Mouse (Mus musculus) CH12.LX (cell line): ENCODE data around the gene Fkbp7. TPM values are rescaled to one million over a fixed set of nuclear protein-coding genes. Genes with fewer than 3 reads are reported as not detected.

Source experiments
- DNase-seq: peaks from one replicate; pipeline ENCODE4 v3.0.0-alpha.2; 2013; ENCODE audit errors: extremely low read depth
- H3K27ac ChIP-seq: 2 replicates; pipeline ENCODE4 v1.5.1; 2012; ENCODE audit warnings: low read depth, mild to moderate bottlenecking, control low read depth, moderate library complexity; ENCODE audit not compliant: insufficient read depth
- H3K27me3 ChIP-seq: replicated peaks from 2 replicates; pipeline ENCODE3; 2012; ENCODE audit warnings: inconsistent platforms
- H3K36me3 ChIP-seq, 2 experiments: replicated peaks in 1 of 2; 2 replicates each; pipeline versions ENCODE3 to v1.6.1; 2012; ENCODE audit warnings: inconsistent platforms in 1 of 2, low read length in 1 of 2, mild to moderate bottlenecking in 1 of 2, mixed read lengths in 1 of 2, moderate library complexity in 1 of 2; ENCODE audit not compliant: control insufficient read depth in 1 of 2, insufficient read depth in 1 of 2
- H3K4me1 ChIP-seq, 2 experiments: 2 replicates each; pipeline ENCODE4 v1.6.1; 2012; ENCODE audit warnings: inconsistent platforms in 1 of 2, moderate library complexity in 1 of 2; ENCODE audit not compliant: insufficient read depth in 2 of 2, control insufficient read depth in 1 of 2
- H3K4me2 ChIP-seq: 2 replicates; pipeline ENCODE4 v1.6.1; 2012; ENCODE audit warnings: low read depth, mild to moderate bottlenecking, control low read depth; ENCODE audit not compliant: poor library complexity, insufficient read depth, severe bottlenecking
- H3K4me3 ChIP-seq, 3 experiments: fragments of 150-350 bp in 1 of 3; sonication (generic) in 1 of 3; replicated peaks in 1 of 3; 2 replicates each; pipeline versions ENCODE3 to v1.5.1; 2011 to 2012; ENCODE audit warnings: low read depth in 2 of 3, low read length in 2 of 3, mild to moderate bottlenecking in 2 of 3, moderate library complexity in 2 of 3, control low read depth in 1 of 3, improper control_type of control experiment in 1 of 3, inconsistent platforms in 1 of 3, mixed read lengths in 1 of 3; ENCODE audit not compliant: poor library complexity in 1 of 3
- H3K79me2 ChIP-seq: replicated peaks from 2 replicates; pipeline ENCODE4 v1.6.1; 2012; ENCODE audit warnings: mild to moderate bottlenecking, moderate library complexity; ENCODE audit not compliant: control insufficient read depth, poor library complexity, insufficient read depth, severe bottlenecking; ENCODE audit errors: extremely low read depth
- H3K9ac ChIP-seq: 2 replicates; pipeline ENCODE4 v1.6.1; 2012; ENCODE audit warnings: low read depth, mild to moderate bottlenecking, control low read depth, moderate library complexity; ENCODE audit not compliant: insufficient read depth
- H3K9me3 ChIP-seq: replicated peaks from 2 replicates; pipeline ENCODE3; 2012; ENCODE audit warnings: low read length, inconsistent platforms, mixed read lengths
- BHLHE40 ChIP-seq: IDR thresholded peaks from 2 replicates; pipeline ENCODE4 v1.6.1; 2011; ENCODE audit warnings: mild to moderate bottlenecking, low read depth, low read length, improper control_type of control experiment
- CHD2 ChIP-seq: IDR thresholded peaks from 2 replicates; pipeline ENCODE4 v1.6.1; 2011; ENCODE audit warnings: low read length, improper control_type of control experiment
- E2F4 ChIP-seq: IDR thresholded peaks from 2 replicates; pipeline ENCODE4 v1.6.1; 2011; ENCODE audit warnings: low read depth, low read length, improper control_type of control experiment; ENCODE audit not compliant: insufficient replicate concordance
- ETS1 ChIP-seq: conservative IDR thresholded peaks from 2 replicates; pipeline ENCODE4 v1.6.1; 2012; ENCODE audit warnings: low read depth, mild to moderate bottlenecking, inconsistent platforms, low read length, improper control_type of control experiment, moderate library complexity
- HCFC1 ChIP-seq: IDR thresholded peaks from 2 replicates; pipeline ENCODE4 v1.6.1; 2012; ENCODE audit warnings: low read depth, mild to moderate bottlenecking, inconsistent platforms, low read length, improper control_type of control experiment
- JUN ChIP-seq: IDR thresholded peaks from 2 replicates; pipeline ENCODE4 v1.6.1; 2011; ENCODE audit warnings: low read depth, mild to moderate bottlenecking, low read length, improper control_type of control experiment, moderate library complexity; ENCODE audit not compliant: insufficient read depth
- JUND ChIP-seq: conservative IDR thresholded peaks from 2 replicates; pipeline ENCODE4 v1.6.1; 2011; ENCODE audit warnings: low read depth, low read length, improper control_type of control experiment
- KAT2A ChIP-seq: IDR thresholded peaks from 2 replicates; pipeline ENCODE4 v1.6.1; 2012; ENCODE audit warnings: low read length, improper control_type of control experiment, inconsistent platforms; ENCODE audit not compliant: insufficient replicate concordance
- MAFK ChIP-seq: IDR thresholded peaks from 2 replicates; pipeline ENCODE4 v1.6.1; 2011; ENCODE audit warnings: low read length, improper control_type of control experiment; ENCODE audit not compliant: insufficient replicate concordance
- MAX ChIP-seq: IDR thresholded peaks from 2 replicates; pipeline ENCODE4 v1.6.1; 2011; ENCODE audit warnings: low read length, improper control_type of control experiment
- MEF2A ChIP-seq: IDR thresholded peaks from 2 replicates; pipeline ENCODE4 v1.6.1; 2014; ENCODE audit warnings: low read depth, mild to moderate bottlenecking, inconsistent platforms, low read length, improper control_type of control experiment, borderline replicate concordance
- NRF1 ChIP-seq: IDR thresholded peaks from 2 replicates; pipeline ENCODE4 v1.6.1; 2014; ENCODE audit warnings: low read depth, mild to moderate bottlenecking, inconsistent platforms, low read length, improper control_type of control experiment, moderate library complexity
- PAX5 ChIP-seq: IDR thresholded peaks from 2 replicates; pipeline ENCODE4 v1.6.1; 2012; ENCODE audit warnings: low read length, inconsistent platforms, mixed read lengths
- SIN3A ChIP-seq: IDR thresholded peaks from 2 replicates; pipeline ENCODE4 v1.6.1; 2012; ENCODE audit warnings: low read length, improper control_type of control experiment, inconsistent platforms
- SMC3 ChIP-seq: IDR thresholded peaks from 2 replicates; pipeline ENCODE4 v1.6.1; 2011; ENCODE audit warnings: low read depth, low read length, improper control_type of control experiment
- TCF12 ChIP-seq: IDR thresholded peaks from 2 replicates; pipeline ENCODE4 v1.6.1; 2014; ENCODE audit warnings: low read depth, mild to moderate bottlenecking, inconsistent platforms, low read length, improper control_type of control experiment
- USF1 ChIP-seq: IDR thresholded peaks from 2 replicates; pipeline ENCODE4 v1.6.1; 2014; ENCODE audit warnings: low read depth, mild to moderate bottlenecking, inconsistent platforms, low read length, improper control_type of control experiment
- USF2 ChIP-seq: conservative IDR thresholded peaks from 2 replicates; pipeline ENCODE4 v1.6.1; 2011; ENCODE audit warnings: low read depth, low read length, improper control_type of control experiment
- ZC3H11A ChIP-seq: IDR thresholded peaks from 2 replicates; pipeline ENCODE4 v1.6.1; 2012; ENCODE audit warnings: low read depth, mild to moderate bottlenecking, inconsistent platforms, low read length, improper control_type of control experiment
- ZKSCAN1 ChIP-seq: IDR thresholded peaks from 2 replicates; pipeline ENCODE4 v1.6.1; 2012; ENCODE audit warnings: low read depth, inconsistent platforms, low read length, improper control_type of control experiment, borderline replicate concordance
- dilution Hi-C: fragments of 300-500 bp; cut with MboI; formaldehyde crosslinking; loops from 2 replicates; pipeline ENCODE4 v1.14.3; 2020; ENCODE audit warnings: low sequenced_read_pairs; ENCODE audit not compliant: extremely low pct_unique_long_range_greater_than_20kb, extremely low pct_ligation_motif_present
- in situ Hi-C: fragments of 300-500 bp; cut with MboI; formaldehyde crosslinking; loops from 3 replicates; pipeline ENCODE4 v1.14.3; 2019; ENCODE audit warnings: low sequenced_read_pairs, low pct_ligation_motif_present, low pct_unique_long_range_greater_than_20kb, mixed read lengths
- polyA plus RNA-seq: library from polyadenylated mRNA; unstranded; fragments of >175 nt; gene quantifications from 2 replicates; pipeline ENCODE4 v1.2.1, GENCODE M21; 2012; ENCODE audit warnings: low read depth; ENCODE audit not compliant: insufficient read length
- total RNA-seq, 2 experiments: library from RNA; depleted of rRNA; stranded (reverse); fragments of 300-350 nt in 1 of 2; fragments of >200 nt in 1 of 2; gene quantifications; 2 replicates each; pipeline ENCODE4 v1.2.3; 2012 to 2014

Fkbp7 gene
- total and polyA plus RNA-seq, 3 experiments, result 1.5 to 1.7 (median 1.5) TPM

DNA sequence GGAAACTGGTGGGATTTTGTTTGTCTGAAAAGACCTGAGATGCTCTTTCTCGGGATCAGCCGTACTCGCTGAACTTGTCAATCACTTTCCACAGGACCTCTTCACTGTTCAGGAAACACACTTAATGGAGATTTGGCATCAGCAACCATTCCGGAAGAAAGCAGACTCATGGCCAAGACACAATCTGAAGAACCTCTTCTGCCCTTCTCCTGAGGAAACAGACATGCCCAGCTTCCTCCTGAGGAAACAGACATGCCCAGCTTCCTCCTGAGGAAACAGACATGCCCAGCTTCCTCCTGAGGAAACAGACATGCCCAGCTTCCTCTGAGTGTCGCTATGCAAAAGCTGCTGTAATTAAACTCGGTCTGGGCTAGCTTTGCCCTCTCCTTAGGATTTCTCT lies 22.4 kb upstream of the Fkbp7 start:
- no peak for DNase-seq

GRCm38 (mm10) chr2:76693765-76694164 lies 20.8 kb upstream of the Fkbp7 start:
- H3K36me3 ChIP-seq, result peaks cover 42 to 86% of the 10 kb centered on the region in 2 experiments
- no peak for TF ChIP-seq BHLHE40
- TF ChIP-seq MAFK, result no peak
- TF ChIP-seq TCF12, result no peak
- TF ChIP-seq MAX, result no peak
- no peak for TF ChIP-seq USF2
- no peak for TF ChIP-seq E2F4
- no peak for TF ChIP-seq ZKSCAN1

More for the DNA sequence above, 22.4 kb upstream of the Fkbp7 start:
- Histone ChIP-seq H3K27ac (no peak overlapping the region), H3K9ac (no peak overlapping the region), H3K27me3 (no peaks in the 10 kb centered on the region), H3K4me3 (no peak overlapping the region), H3K36me3 (peaks cover 43 to 90% of the 10 kb centered on the region in 2 experiments), H3K4me1 (peaks cover 0 to 3% of the 10 kb centered on the region in 2 experiments; a peak in 1 of 4 replicates), H3K9me3 (no peaks in the 10 kb centered on the region), H3K4me2 (no peak overlapping the region)
- in situ Hi-C loops (no loop called here), dilution Hi-C loops (no loop called here)
- TF ChIP-seq MEF2A, result no peak
- no peak for TF ChIP-seq NRF1
- no peak for TF ChIP-seq JUND
- no peak for TF ChIP-seq CHD2
- TF ChIP-seq SMC3, result no peak
- no peak for TF ChIP-seq HCFC1
- TF ChIP-seq MAFK, result no peak
- no peak for TF ChIP-seq USF2
- no peak for TF ChIP-seq BHLHE40
- TF ChIP-seq KAT2A, result no peak
- no peak for TF ChIP-seq USF1
- TF ChIP-seq ETS1, result no peak
- TF ChIP-seq SIN3A, result no peak
- TF ChIP-seq PAX5, result no peak
- no peak for TF ChIP-seq E2F4
- TF ChIP-seq ZC3H11A, result no peak
- no peak for TF ChIP-seq JUN
- TF ChIP-seq, all 38 proteins: peak for 0
- no peaks in the 10 kb centered on the region for H3K79me2 ChIP-seq

More at GRCm38 (mm10) chr2:76693765-76694164, 20.8 kb upstream of the Fkbp7 start:
- peaks cover 0 to 3% of the 10 kb centered on the region in 2 experiments; a peak in 1 of 4 replicates for H3K4me1 ChIP-seq
- no peaks in the 10 kb centered on the region for H3K27me3 ChIP-seq
- H3K4me3 ChIP-seq, result no peak overlapping the region
- H3K27ac ChIP-seq, result no peak overlapping the region
- H3K9ac ChIP-seq, result no peak overlapping the region
- no peak overlapping the region for H3K4me2 ChIP-seq
- H3K79me2 ChIP-seq, result no peaks in the 10 kb centered on the region
- in situ Hi-C loops (no loop called here), dilution Hi-C loops (no loop called here)
- no peak for DNase-seq
- H3K9me3 ChIP-seq, result no peaks in the 10 kb centered on the region
